Mouse (Mus musculus) cerebellum, adult 11-12 months (tissue): ENCODE measurements around the gene Pgap3.

Experiments
- DNase-seq: peaks from one replicate; pipeline ENCODE4 v3.0.0; 2022

The Pgap3 gene

DNA sequence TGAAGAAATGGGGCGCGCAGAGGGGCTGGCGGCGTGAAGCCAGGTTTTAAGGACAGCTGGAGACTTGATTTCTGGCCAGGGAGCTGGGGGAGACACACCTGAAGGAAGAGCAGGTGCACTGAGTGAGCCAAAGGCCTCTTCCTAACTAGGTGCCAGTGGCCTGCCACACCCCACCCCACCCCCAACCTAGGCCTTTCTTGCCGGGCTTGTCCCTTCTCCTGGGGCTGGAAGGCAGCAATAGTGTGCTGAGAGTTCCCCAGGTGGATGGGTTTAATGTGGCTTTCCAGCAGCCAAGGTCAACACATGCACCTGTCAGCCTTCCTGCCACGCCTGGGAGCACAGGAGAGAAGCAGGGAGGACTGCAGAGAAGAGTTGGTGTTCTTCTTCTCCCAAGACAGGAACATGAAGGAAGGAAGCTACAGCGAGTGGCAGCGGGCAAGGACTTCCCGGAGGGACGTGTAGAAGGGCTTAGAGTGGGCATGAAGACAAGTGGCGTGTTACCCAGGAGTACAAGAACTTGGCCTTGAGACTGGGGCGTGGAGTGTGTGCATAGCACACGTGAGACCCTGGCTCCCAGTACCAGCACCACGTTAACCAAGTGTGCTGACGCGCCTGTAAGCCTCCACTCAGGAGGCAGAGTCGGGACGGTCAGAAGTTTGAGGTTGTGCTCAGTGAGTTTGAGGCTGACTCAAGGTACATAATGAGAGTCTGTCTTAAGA, 47.9 kb downstream of the Pgap3 start:
- no peak for DNase-seq

DNA sequence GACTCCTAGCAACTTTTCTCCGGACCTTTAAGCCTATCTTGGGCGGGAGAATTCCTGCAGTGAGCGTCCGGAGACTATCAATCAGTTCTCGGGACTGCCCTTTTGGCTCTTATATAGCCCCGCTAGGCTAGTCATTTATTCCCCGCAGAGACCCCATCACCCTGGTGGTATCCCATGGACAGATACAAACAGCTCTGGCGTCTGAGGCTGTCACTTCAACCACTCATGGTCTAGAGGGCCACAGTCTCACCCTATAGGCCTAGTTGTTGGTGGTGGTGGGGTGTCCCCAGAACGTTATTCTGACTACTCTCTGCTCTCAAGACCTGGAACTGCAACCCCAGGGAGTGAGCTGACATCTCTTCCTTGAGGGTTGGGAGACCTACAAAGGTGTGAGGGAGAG, 51.0 kb downstream of the Pgap3 start:
- peak; percentile 43 for DNase-seq

DNA sequence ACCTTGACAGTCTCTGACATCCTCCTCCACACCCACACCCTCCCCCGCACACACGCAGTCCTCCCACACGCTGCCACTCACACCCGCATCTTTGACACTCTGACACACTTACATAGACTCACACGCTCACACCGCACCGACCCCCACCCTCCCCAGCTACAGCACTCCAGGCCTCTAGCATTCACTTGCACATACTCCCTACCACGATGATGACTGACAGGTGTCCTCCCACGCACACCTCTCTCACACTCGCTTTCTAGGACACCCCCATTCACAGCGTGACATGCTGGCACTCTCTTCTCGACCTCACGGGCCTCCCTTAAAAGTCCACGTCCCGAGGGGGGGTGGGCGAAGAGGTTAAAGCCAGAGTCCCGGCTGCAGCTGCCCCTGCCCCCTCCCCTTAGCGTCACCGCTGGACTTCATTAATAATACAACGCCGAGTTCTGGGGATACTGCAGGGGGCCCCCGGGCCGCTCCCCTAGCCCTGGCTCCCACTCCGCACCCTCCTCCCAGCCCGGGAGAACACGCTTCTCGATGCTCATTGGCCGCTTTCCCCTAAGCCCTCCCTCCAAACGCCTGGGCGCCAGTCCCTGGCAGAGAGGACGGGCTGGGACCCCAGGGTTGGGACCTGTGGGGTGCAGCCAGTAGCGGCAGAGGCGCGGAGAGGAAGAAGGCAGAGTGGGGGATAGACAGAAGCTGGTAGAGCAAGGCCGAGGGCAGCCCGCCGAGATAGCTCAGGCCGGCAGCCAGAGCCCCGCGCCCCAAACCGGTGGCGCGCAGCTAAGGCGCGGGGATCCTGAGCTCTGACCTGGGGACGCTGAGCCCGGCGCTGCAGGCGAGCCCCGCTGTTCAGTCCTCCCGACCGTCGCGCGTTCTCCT, 52.0 kb downstream of the Pgap3 start, which contains the start of gene Ppp1r1b:
Gene Ppp1r1b, plus strand, starts transcription at position 322 of the 879 bp plus-strand sequence.
- DNase-seq, result peak; percentile 82

DNA sequence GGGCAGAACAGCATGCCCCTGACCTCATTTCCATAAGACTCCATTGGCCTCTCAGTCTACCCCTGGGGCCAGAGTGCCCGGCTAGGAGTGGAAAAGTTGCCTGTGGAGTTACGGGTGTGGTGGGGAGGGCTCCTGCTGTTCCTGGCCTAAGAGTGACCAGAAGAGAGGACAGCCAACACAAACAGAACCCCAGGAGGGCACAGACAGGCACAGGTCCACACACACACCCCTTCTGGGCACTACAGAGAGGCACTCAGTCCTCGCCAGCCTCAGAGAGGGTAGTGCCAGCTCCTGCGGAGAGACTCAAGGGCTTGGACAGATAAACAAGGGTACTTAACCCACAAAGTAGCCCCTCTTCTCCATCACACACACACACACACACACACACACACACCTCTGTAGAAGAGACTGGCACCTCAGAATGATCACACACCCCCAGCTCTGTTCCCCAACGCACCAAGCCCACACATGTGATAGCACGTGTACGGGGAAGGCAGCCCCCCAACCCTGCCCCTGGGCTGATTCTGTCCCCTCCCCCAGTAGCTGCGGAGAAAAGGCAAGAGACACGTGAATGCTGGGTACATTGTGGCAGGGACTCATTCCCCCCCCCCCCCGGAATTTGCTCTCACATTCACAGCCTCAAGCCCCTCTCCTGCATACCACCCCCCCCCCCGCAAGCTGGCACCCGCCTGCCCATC, 52.8 kb downstream of the Pgap3 start:
- peak; percentile 73 for DNase-seq

DNA sequence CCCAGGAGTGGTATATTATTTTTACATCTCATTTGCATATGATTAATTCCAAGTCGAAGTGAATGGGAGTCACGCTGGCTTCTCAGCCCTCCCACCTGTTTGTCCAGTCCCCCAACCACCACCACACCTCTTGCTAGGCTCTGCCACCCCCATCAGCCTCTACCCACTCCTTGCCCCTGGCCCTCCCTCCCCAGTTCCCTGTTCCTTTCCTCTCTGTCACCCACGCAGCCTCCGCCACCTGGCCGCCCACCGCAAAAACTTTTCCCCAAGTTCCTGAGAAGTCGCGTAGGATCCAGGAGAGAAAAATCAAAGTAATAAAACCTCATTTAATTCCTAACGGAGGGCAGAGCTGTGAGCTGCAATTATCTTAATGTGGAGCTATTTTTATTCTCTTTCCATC, 54.1 kb downstream of the Pgap3 start:
- no peak for DNase-seq

DNA sequence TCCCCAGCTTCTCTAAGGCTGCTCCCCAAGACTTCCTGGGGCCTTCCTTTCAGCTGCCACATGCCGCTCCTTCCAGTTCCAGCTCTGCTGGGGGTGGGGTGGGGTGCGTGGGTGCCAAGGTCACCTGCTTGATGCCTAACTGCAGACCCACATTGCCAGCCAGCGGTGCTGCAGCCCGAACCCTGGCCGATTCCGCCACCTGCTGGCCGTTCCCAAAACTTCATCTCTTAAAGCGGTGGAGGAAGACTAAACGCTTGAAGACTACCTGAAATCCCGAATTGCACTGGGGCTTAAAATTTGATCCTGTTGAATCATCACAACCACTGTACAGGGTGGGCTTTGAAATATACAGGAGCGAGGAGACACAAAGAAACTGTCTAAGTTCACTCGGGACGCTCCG, 55.0 kb downstream of the Pgap3 start:
- DNase-seq, result peak; percentile 87

DNA sequence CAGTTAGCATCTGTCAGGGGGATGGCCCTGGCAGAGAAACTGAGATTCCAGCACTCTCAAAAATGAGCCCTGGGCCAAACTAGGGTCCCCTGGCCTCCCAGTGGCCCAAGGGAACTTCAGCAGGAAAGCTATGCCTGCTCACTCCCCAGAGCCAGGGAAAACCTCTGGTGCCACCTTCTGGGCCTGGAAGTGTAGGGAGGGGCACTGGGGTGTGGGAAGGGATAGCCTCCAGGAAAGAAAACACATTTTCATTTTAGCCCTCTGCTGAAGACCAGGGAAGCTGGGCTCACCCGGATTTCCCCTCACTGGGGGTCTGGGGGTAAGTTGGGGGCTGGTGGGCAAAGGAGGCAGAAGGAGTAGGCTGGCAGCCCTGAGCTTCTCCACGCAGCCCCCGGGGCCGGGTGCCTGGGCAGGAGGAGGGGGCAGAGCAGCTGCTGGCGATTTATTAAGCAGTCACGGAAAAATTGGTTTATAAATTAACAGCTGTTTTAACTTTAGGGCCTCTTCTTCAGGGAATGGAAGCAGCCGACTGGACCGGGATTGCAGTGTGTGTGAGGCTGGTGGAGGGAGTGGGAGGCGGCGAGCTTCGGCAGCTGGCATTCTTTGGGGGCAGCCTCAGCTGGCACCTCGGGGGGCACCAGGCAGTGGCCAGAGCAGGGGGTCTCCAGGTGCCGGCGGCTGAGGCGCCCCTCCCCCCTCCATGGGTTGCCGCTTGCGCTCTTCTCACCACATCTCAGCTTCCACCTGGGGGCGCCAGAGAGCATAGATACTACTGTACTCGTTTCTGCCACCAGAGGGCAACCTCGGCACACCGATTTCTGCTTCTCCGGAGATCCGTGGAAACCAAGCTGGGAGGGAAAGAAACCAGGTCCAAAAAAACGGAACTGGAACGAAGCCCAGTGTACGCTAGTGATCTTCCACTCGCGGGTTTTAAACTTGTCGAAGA, 58.0 kb downstream of the Pgap3 start:
- peak; percentile 93 for DNase-seq

DNA sequence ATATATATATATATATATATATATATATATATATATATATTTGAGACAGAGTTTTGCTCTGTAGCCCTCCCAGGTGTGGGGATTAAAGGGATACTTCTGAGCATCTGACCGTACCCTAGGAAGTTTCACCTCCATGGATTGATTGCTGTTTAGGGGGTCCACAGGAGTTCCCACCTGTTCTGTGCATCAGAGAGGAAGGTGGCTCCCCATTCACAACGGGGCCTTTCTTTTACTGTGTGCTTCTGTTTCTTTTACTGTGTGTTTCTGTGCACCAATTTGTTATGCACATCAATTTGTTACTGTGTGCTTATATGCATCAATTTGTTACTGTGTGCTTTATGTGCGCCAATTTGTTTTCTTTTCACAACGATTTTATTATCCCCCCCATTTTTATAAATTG, 59.1 kb downstream of the Pgap3 start:
- DNase-seq, result no peak

DNA sequence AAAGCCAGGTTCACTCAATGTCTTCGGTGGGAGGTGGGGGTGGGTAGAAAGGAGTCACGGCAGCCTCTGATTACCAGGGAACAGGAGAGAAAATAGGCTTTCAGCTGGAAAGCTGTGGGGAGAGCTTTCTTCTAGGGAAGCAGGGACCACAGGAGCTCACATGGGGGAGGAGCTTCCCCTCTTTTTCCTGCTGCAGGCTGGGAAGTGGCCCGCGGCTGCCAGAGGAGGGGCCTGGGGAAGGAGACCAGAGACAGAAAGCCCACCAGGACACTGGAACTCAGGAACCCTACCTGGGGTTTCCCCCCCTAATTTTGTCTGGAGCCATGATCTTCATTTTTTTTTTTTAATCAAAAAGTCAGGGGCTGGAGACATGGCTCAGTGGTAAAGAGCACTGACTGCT, 59.7 kb downstream of the Pgap3 start:
- DNase-seq, result peak; percentile 54

DNA sequence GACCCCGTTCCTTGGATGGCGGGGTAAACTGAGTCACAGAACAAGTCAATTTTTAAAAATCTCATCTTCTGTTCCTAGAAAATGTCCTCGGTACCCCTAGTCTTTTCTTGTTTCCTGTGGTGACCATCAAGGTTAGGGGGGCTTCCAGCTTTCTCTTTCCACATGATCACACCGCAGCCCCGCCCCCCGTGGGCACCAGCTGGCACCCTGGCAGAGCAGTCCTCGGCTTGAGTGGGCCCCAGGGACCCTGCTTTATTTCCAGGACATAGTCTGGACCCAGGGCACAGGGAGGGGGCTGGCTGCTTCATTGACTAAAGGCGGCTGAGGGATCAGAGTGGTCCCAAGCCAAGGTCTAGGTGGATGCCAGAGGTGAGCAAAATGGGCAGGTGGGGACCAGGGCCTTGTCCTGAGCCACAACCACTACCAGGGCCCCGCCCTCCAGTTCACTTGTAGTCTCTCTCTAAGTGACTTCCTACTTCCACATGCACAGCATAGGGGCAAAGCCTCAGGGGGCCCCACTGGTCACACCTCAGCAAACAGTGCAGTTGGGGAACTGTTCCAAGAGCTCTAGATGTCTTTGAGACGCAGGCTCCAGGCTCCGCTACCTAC, 60.5 kb downstream of the Pgap3 start:
- peak; percentile 72 for DNase-seq

DNA sequence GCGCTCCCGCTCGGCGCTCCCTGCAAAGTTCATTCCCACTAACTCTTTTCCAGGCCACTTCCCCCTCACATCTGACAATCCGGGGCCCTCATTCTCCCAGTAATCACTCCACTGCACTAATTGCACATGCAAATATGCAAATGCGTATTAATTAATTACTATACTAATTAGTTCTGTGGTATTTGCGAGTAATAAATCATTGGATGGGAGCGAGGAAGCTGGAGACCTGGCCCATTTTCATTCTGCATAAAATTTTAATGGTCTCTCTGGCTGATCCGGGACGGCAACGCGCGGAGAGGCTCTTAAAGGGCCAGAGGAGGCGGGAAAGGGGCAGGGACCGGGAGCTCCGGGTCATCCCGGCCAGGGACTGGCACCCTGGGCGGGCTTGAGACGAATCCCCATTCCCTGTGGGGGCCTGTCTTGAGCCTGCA, 61.2 kb downstream of the Pgap3 start:
- no peak for DNase-seq
